Mouse (Mus musculus): Measurements from ENCODE around the gene Chmp2a.

The Chmp2a gene

GRCm38 (mm10) chr7:13036806-13037205 lies 2.2 kb upstream of the Chmp2a start:
- in situ Hi-C loops (cut with MboI, MseI) = no loop called here

GRCm38 (mm10) chr7:13035211-13035855 lies 726 bp upstream of the Chmp2a start:
- in situ Hi-C loops (cut with MboI, MseI) = no loop called here

GRCm38 (mm10) chr7:13033451-13034147 lies 1.0 kb downstream of the Chmp2a start:
- in situ Hi-C loops (cut with MboI, MseI) = no loop called here

GRCm38 (mm10) chr7:13032541-13032940 lies 2.1 kb downstream of the Chmp2a start:
- in situ Hi-C loops (cut with MboI, MseI) = no loop called here

GRCm38 (mm10) chr7:13031983-13032382 lies 2.6 kb downstream of the Chmp2a start:
- in situ Hi-C loops (cut with MboI, MseI) = no loop called here

GRCm38 (mm10) chr7:13031069-13031468 lies 3.5 kb downstream of the Chmp2a start:
- in situ Hi-C loops (cut with MboI, MseI) = no loop called here

- in situ Hi-C loops (cut with MboI, MseI) = no loop called here
These were observed 5.6 kb downstream of the Chmp2a start for GRCm38 (mm10) chr7:13028986-13029385.

GRCm38 (mm10) chr7:13025511-13026112 lies 9.0 kb downstream of the Chmp2a start:
- in situ Hi-C loops (cut with MboI, MseI) = no loop called here

GRCm38 (mm10) chr7:13024805-13025204 lies 9.8 kb downstream of the Chmp2a start:
- in situ Hi-C loops (cut with MboI, MseI) = no loop called here

GRCm38 (mm10) chr7:13023928-13024731 lies 10.5 kb downstream of the Chmp2a start:
- in situ Hi-C loops (cut with MboI, MseI) = no loop called here

- in situ Hi-C loops (cut with MboI, MseI) = no loop called here
These were observed 11.7 kb downstream of the Chmp2a start for GRCm38 (mm10) chr7:13022773-13023535.

GRCm38 (mm10) chr7:13015217-13015616 lies 19.4 kb downstream of the Chmp2a start:
- in situ Hi-C loops (cut with MboI, MseI) = no loop called here

GRCm38 (mm10) chr7:13014275-13014839 lies 20.2 kb downstream of the Chmp2a start:
- in situ Hi-C loops (cut with MboI, MseI) = no loop called here

GRCm38 (mm10) chr7:13013671-13014070 lies 20.9 kb downstream of the Chmp2a start:
- in situ Hi-C loops (cut with MboI, MseI) = no loop called here

GRCm38 (mm10) chr7:13010005-13010908 lies 24.4 kb downstream of the Chmp2a start, which contains the start of gene Zbtb45:
Zbtb45 (minus strand) TSS chr7:13010034.
- in situ Hi-C loops (cut with MboI, MseI) = no loop called here

- in situ Hi-C loops (cut with MboI, MseI) = loop anchor here (5.0 kb wide), 1 partner anchor 33 kb away; no protein-coding TSS in a partner anchor
These were observed 25.2 kb downstream of the Chmp2a start for GRCm38 (mm10) chr7:13009143-13010004.

- in situ Hi-C loops (cut with MboI, MseI) = loop anchor here (5.0 kb wide), 1 partner anchor 35 kb away; no protein-coding TSS in a partner anchor
These were observed 27.1 kb downstream of the Chmp2a start for GRCm38 (mm10) chr7:13007341-13008092.

- in situ Hi-C loops (cut with MboI, MseI) = loop anchor here (5.0 kb wide), 1 partner anchor 36 kb away; no protein-coding TSS in a partner anchor
These were observed 28.1 kb downstream of the Chmp2a start for GRCm38 (mm10) chr7:13006531-13006930.

Data from T-helper 1 cell (primary cell).